Mouse (Mus musculus): ENCODE measurements around the gene Kif2c. TPM values are rescaled to one million over a fixed set of nuclear protein-coding genes. Genes with fewer than 3 reads are reported as not detected.
A peak's percentile ranks its signal among the peaks of the same experiment; 100 is the strongest.

The Kif2c gene
- polyA plus RNA-seq, 1 experiment from 2014 or later, result 48.7 TPM

- Histone ChIP-seq H3K4me3 (replicated peaks) (no peak overlapping the region), H3K4me1 (replicated peaks) (no peaks in the 10 kb centered on the region), H3K9me3 (no peaks in the 10 kb centered on the region), H3K9ac (no peak overlapping the region), H3K36me3 (peaks cover 52% of the 10 kb centered on the region), H3K27me3 (replicated peaks) (no peaks in the 10 kb centered on the region), H3K4me2 (replicated peaks) (no peak overlapping the region), H3K27ac (no peak overlapping the region)
- ATAC-seq, result no peak
- WGBS, result 68% methylated on average over 4 of the region's 4 CpGs
These were observed 21.3 kb downstream of the Kif2c start for GRCm38 (mm10) chr4:117161183-117161582.

- peaks cover 39% of the 10 kb centered on the region for H3K36me3 ChIP-seq
- no peak overlapping the region for H3K27ac ChIP-seq
- no peaks in the 10 kb centered on the region for H3K27me3 ChIP-seq (replicated peaks)
- no peaks in the 10 kb centered on the region for H3K9me3 ChIP-seq
- no peaks in the 10 kb centered on the region for H3K4me1 ChIP-seq (replicated peaks)
- no peak overlapping the region for H3K4me2 ChIP-seq (replicated peaks)
- no peak overlapping the region for H3K4me3 ChIP-seq (replicated peaks)
- ATAC-seq, result no peak
- no peak overlapping the region for H3K9ac ChIP-seq
- 78% methylated on average over 10 of the region's 10 CpGs for WGBS
These were observed 22.8 kb downstream of the Kif2c start for GRCm38 (mm10) chr4:117159666-117160065.

GRCm38 (mm10) chr4:117156372-117156771 lies 26.1 kb downstream of the Kif2c start:
- WGBS, result 26% methylated on average over 6 of the region's 6 CpGs
- Histone ChIP-seq H3K4me1 (replicated peaks) (peaks cover 12% of the 10 kb centered on the region), H3K4me3 (replicated peaks) (peak overlapping the region; percentile 61), H3K9ac (0 out of 2 replicates have a peak overlapping the region, but pooled peaks have one; percentile 41), H3K4me2 (replicated peaks) (peak overlapping the region; percentile 73), H3K36me3 (peaks cover 36% of the 10 kb centered on the region), H3K27ac (no peak overlapping the region), H3K9me3 (no peaks in the 10 kb centered on the region), H3K27me3 (replicated peaks) (no peaks in the 10 kb centered on the region)
- ATAC-seq, result no peak

DNA sequence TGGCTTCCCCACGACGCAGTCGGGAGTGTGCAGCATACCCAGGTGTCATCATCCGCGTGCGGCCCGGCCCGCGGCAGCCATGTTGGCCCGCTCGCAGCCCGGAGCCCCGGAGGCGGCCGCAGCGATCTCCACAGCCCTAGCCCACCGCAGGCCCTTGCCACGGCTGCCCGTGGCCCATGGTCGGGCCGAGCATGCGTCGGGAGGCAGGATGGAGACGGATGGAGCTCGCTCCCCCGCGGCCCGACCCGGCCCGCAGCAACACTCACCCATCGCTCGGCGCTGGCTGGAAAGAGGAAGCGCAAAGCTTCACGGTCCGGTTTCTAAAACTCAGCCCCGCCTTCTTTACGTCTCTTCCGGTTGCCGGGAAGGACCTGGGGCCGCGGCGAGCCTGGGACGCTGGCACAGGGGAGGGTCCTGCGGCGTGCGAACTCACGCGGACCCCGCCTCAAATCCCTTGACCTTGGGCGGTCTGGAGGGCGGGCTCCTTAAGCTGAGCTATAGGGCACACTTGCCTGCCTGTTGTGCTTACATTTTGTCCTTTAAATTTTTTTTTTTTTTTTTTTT lies 26.6 kb downstream of the Kif2c start, which contains the start of gene Rps8:
TSS of gene Rps8 (minus strand) at position 452 of the 564 bp plus-strand sequence.
- Histone ChIP-seq H3K9me3 (no peaks in the 10 kb centered on the region), H3K4me2 (replicated peaks) (peak within 1 kb of the TSS; percentile 73), H3K36me3 (peaks cover 36% of the 10 kb centered on the region), H3K9ac (peak within 1 kb of the TSS; percentile 92), H3K27ac (peak within 1 kb of the TSS; percentile 84), H3K4me1 (replicated peaks) (peaks cover 12% of the 10 kb centered on the region), H3K27me3 (replicated peaks) (no peaks in the 10 kb centered on the region), H3K4me3 (replicated peaks) (peak within 1 kb of the TSS; percentile 61)
- ATAC-seq, result peak; percentile 92
- under 1% methylated on average over 51 of the region's 52 CpGs for WGBS

DNA sequence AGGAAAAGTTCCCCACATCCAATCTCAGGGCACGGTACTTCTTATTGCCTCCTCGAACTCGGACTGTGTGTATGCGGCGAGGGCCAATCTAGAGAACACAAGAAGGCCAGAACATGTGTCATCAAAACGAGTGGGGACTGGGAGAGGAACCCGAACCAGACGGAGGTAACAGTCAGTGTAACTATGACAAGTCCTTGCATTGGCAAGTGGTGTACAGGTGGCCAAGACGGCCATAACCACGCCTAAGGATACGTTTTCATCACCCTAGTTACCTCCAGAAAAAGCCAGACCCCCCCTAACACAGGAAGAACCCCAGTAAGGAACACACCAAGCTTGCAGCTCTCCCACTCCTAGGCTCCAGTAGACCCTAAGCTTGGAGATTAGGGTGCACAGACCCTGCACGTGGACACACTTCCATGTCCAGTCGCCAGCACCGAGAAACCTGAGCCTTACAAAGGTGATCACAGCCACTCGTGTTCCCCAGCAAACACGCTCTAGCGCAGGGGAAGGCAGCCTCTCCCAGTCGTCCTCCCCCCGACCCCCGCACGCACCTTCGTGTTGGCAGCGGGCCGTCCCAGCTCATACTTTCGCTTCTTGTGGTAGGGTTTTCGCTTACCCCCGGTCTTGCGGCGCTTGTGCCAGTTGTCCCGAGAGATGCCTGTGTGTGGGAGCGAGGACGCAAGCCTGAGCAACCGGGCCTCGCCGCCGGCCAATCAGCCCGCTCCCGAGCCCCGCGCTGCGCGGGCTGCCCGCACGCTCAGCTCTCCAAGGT lies 27.2 kb downstream of the Kif2c start:
- Histone ChIP-seq H3K9ac (peak overlapping the region; percentile 92), H3K4me1 (replicated peaks) (peaks cover 12% of the 10 kb centered on the region), H3K9me3 (no peaks in the 10 kb centered on the region), H3K36me3 (peaks cover 38% of the 10 kb centered on the region), H3K27me3 (replicated peaks) (no peaks in the 10 kb centered on the region), H3K27ac (peak overlapping the region; percentile 84), H3K4me3 (replicated peaks) (peak overlapping the region; percentile 61), H3K4me2 (replicated peaks) (peak overlapping the region; percentile 73)
- peak; percentile 9; the same call in 1 of the 2 replicates for ATAC-seq
- under 1% methylated on average over 44 of the region's 44 CpGs for WGBS

GRCm38 (mm10) chr4:117152714-117153113 lies 29.7 kb downstream of the Kif2c start:
- Histone ChIP-seq H3K27ac (no peak overlapping the region), H3K4me2 (replicated peaks) (peak overlapping the region; percentile 73), H3K36me3 (peaks cover 33% of the 10 kb centered on the region), H3K9me3 (no peaks in the 10 kb centered on the region), H3K9ac (0 out of 2 replicates have a peak overlapping the region, but pooled peaks have one; percentile 35), H3K4me3 (replicated peaks) (no peak overlapping the region), H3K27me3 (replicated peaks) (no peaks in the 10 kb centered on the region), H3K4me1 (replicated peaks) (peaks cover 12% of the 10 kb centered on the region)
- ATAC-seq, result no peak
- 54% methylated on average over 5 of the region's 5 CpGs for WGBS

DNA sequence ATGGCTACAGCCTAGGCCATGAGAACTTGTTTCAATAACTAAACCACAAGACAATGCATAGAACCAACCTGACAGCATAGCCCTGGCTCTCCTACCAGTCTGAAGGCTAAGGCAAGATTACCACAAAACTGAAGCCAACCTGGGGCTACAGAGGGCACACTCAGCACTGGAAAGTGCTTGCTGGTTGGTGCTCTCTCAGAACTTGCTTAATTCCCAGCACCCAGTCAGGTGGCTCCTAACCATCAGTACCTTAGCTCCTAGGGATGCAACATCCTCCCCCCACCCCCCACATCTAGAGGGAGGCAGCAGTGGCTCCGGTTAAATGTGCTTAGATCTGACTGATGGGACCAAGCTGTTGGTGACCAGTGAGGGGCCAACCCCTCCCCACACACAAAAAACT lies 31.0 kb downstream of the Kif2c start:
- no peak for ATAC-seq
- Histone ChIP-seq H3K4me1 (replicated peaks) (peaks cover 12% of the 10 kb centered on the region), H3K27ac (no peak overlapping the region), H3K27me3 (replicated peaks) (no peaks in the 10 kb centered on the region), H3K4me3 (replicated peaks) (no peak overlapping the region), H3K9me3 (no peaks in the 10 kb centered on the region), H3K4me2 (replicated peaks) (no peak overlapping the region), H3K36me3 (peaks cover 33% of the 10 kb centered on the region), H3K9ac (no peak overlapping the region)
- 90% methylated on average over 1 of the region's 1 CpGs for whole genome bisulfite sequencing

- Histone ChIP-seq H3K4me3 (replicated peaks) (no peak overlapping the region), H3K9me3 (no peaks in the 10 kb centered on the region), H3K27ac (no peak overlapping the region), H3K4me1 (replicated peaks) (peaks cover 12% of the 10 kb centered on the region), H3K36me3 (peaks cover 33% of the 10 kb centered on the region), H3K27me3 (replicated peaks) (no peaks in the 10 kb centered on the region), H3K4me2 (replicated peaks) (no peak overlapping the region), H3K9ac (no peak overlapping the region)
- ATAC-seq, result no peak
- WGBS, result 86% methylated on average over 6 of the region's 6 CpGs
These were observed 32.2 kb downstream of the Kif2c start for GRCm38 (mm10) chr4:117150212-117150733.

GRCm38 (mm10) chr4:117149291-117150211 lies 32.9 kb downstream of the Kif2c start:
- H3K4me3 ChIP-seq (replicated peaks), result no peak overlapping the region
- H3K4me1 ChIP-seq (replicated peaks), result peaks cover 12% of the 10 kb centered on the region
- H3K27me3 ChIP-seq (replicated peaks), result no peaks in the 10 kb centered on the region
- H3K9ac ChIP-seq, result no peak overlapping the region
- WGBS, result 68% methylated on average over 6 of the region's 6 CpGs
- ATAC-seq, result no peak
- peaks cover 33% of the 10 kb centered on the region for H3K36me3 ChIP-seq
- H3K9me3 ChIP-seq, result no peaks in the 10 kb centered on the region
- 0 out of 2 replicates have a peak overlapping the region, but pooled peaks have one; percentile 6 for H3K27ac ChIP-seq
- H3K4me2 ChIP-seq (replicated peaks), result no peak overlapping the region

GRCm38 (mm10) chr4:117148815-117149214 lies 33.6 kb downstream of the Kif2c start:
- Histone ChIP-seq H3K4me1 (replicated peaks) (peaks cover 9% of the 10 kb centered on the region), H3K4me2 (replicated peaks) (no peak overlapping the region), H3K9me3 (no peaks in the 10 kb centered on the region), H3K4me3 (replicated peaks) (no peak overlapping the region), H3K9ac (no peak overlapping the region), H3K27ac (0 out of 2 replicates have a peak overlapping the region, but pooled peaks have one; percentile 6), H3K27me3 (replicated peaks) (no peaks in the 10 kb centered on the region), H3K36me3 (peaks cover 30% of the 10 kb centered on the region)
- 69% methylated on average over 24 of the region's 24 CpGs for WGBS
- no peak for ATAC-seq

GRCm38 (mm10) chr4:117148047-117148713 lies 34.3 kb downstream of the Kif2c start:
- H3K27me3 ChIP-seq (replicated peaks), result no peaks in the 10 kb centered on the region
- H3K4me2 ChIP-seq (replicated peaks), result no peak overlapping the region
- 68% methylated on average over 18 of the region's 18 CpGs for WGBS
- peaks cover 23% of the 10 kb centered on the region for H3K36me3 ChIP-seq
- no peak overlapping the region for H3K27ac ChIP-seq
- no peak for ATAC-seq
- H3K4me3 ChIP-seq (replicated peaks), result no peak overlapping the region
- no peak overlapping the region for H3K9ac ChIP-seq
- no peaks in the 10 kb centered on the region for H3K9me3 ChIP-seq
- H3K4me1 ChIP-seq (replicated peaks), result peaks cover 4% of the 10 kb centered on the region; the same call in 1 of the 2 replicates

All from intestine, embryonic 15.5 days (tissue).